In the genomic region with DNA sequence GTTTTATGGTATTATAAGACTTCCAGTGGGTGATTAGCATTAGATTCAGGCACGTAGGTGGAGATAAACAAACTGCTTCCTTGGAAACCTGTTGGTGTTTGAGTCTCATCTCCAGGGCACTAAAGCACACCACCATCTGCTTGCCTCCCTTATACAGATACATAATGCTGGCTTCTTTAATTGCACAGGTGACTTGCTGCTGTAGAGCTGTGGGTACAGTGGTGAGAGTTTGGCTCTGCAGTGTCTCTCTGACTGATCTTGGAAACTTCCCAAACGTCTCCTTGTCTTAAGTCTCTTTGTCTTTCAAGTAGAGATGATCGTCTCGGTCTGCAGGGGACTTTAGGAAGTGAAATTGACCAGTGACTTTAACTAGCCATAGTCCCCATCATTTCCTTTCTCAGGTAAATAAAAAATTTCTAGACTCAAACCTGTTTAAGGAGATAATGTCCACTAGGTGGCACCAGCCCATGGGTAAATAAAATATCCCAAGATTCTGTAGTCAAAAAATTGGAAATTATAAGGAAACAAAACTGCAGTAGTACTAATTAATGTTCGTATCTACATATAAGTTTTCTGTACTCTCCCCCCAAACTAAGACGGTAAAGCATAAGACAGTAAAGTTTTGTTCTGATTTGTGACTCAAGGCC, we compare ENCODE assay signal across 10 mouse cellular contexts. TPM values are rescaled to one million over a fixed set of nuclear protein-coding genes. Genes with fewer than 3 reads are reported as not detected.
A peak's percentile ranks its signal among the peaks of the same experiment; 100 is the strongest.
DNase-seq lines count a peak whose midpoint lies in the region; ATAC-seq and TF ChIP-seq lines count a peak whose summit lies in the region.
"Had no signal": no experiment of that assay in that cellular context is flagged by ENCODE, and none has a peak within 500 bp of the region (broad histone marks: within the 10 kb centered on the region; RNA-seq: fewer than 3 reads in every experiment).

No protein-coding gene starts in this region.

- TF ChIP-seq CTCF in stomach, postnatal 0 days (IDR thresholded peaks at IDR 0.05; ENCODE audit: low read depth), result peak; percentile 74

- no peak for TF ChIP-seq EP300 in stomach, postnatal 0 days (optimal IDR thresholded peaks at IDR 0.05)

- no peak overlapping the region for H3K27ac ChIP-seq in kidney, embryonic 14.5 days (ENCODE audit: low read depth, low read length)
- no peak overlapping the region for H3K27ac ChIP-seq in stomach, postnatal 0 days (replicated peaks)
- H3K27ac ChIP-seq: liver, embryonic 15.5 days had no signal

- H3K4me3 ChIP-seq in kidney, embryonic 14.5 days (ENCODE audit: low read length), result no peak overlapping the region
- H3K4me3 ChIP-seq in stomach, postnatal 0 days (ENCODE audit: low read depth, low read length), result no peak overlapping the region
- H3K4me3 ChIP-seq: liver, embryonic 15.5 days had no signal

- ATAC-seq in kidney, embryonic 14.5 days (ENCODE audit: low FRiP score, low TSS enrichment), result no peak
- no peak for ATAC-seq in stomach, postnatal 0 days (ENCODE audit: low FRiP score, low TSS enrichment)

- no peaks in the 10 kb centered on the region for H3K36me3 ChIP-seq in kidney, embryonic 14.5 days (ENCODE audit: control insufficient read depth, insufficient read depth, low read length)
- no peaks in the 10 kb centered on the region for H3K36me3 ChIP-seq in stomach, postnatal 0 days (ENCODE audit: control insufficient read depth, insufficient read depth, low read length)
- H3K36me3 ChIP-seq: liver, embryonic 15.5 days had no signal

- 39% methylated on average over 6 of the region's 6 CpGs for WGBS in kidney, embryonic 14.5 days
- 37% methylated on average over 6 of the region's 6 CpGs for WGBS in stomach, postnatal 0 days

- no peak overlapping the region for H3K9ac ChIP-seq in kidney, embryonic 14.5 days (ENCODE audit: low read depth, low read length)
- no peak overlapping the region for H3K9ac ChIP-seq in stomach, postnatal 0 days (ENCODE audit: low read length)
- H3K9ac ChIP-seq: liver, embryonic 15.5 days had no signal

- peak; percentile 23 for DNase-seq in adrenal gland, postnatal 10 days
- DNase-seq in adrenal gland, postnatal 25 days, result no peak
- peak; percentile 47 for DNase-seq in kidney, adult 9 months
- peak; percentile 67 for DNase-seq in 416B (ENCODE audit: low read depth)
- peak; percentile 59 to 79 for DNase-seq in cerebellum, postnatal 10 days
- DNase-seq in stomach, postnatal 0 days (ENCODE audit: low spot score), result no peak
- DNase-seq in right cerebral cortex, postnatal 4 days, result no peak

- no peaks in the 10 kb centered on the region for H3K27me3 ChIP-seq in kidney, embryonic 14.5 days (ENCODE audit: control insufficient read depth, insufficient read depth, low read length)
- no peaks in the 10 kb centered on the region for H3K27me3 ChIP-seq in stomach, postnatal 0 days (ENCODE audit: control insufficient read depth, insufficient read depth, low read length)

- H3K4me1 ChIP-seq in kidney, embryonic 14.5 days (ENCODE audit: control insufficient read depth, insufficient read depth, low read length), result no peaks in the 10 kb centered on the region
- no peaks in the 10 kb centered on the region for H3K4me1 ChIP-seq in stomach, postnatal 0 days (replicated peaks; ENCODE audit: control insufficient read depth, insufficient read depth)
- H3K4me1 ChIP-seq: liver, embryonic 15.5 days had no signal

- H3K4me2 ChIP-seq in kidney, embryonic 14.5 days (replicated peaks; ENCODE audit: low read depth, low read length), result no peak overlapping the region
- H3K4me2 ChIP-seq in stomach, postnatal 0 days (replicated peaks; ENCODE audit: low read depth), result no peak overlapping the region
- H3K4me2 ChIP-seq: liver, embryonic 15.5 days had no signal

- H3K9me3 ChIP-seq in kidney, embryonic 14.5 days (ENCODE audit: control insufficient read depth, low read length), result no peaks in the 10 kb centered on the region
- H3K9me3 ChIP-seq in stomach, postnatal 0 days (ENCODE audit: control insufficient read depth, low read length), result no peaks in the 10 kb centered on the region
- H3K9me3 ChIP-seq: liver, embryonic 15.5 days had no signal

RNA-seq across cellular contexts. Expression of a gene that starts 8.4 kb away (rescaled TPM):
- total RNA-seq in adrenal gland, postnatal 10 days (2021), result 10 to 100 TPM; 15.0 to 15.1 TPM
- total RNA-seq in adrenal gland, postnatal 25 days (2021), result 16.6 and 18.4 TPM in 2 replicates
- 15.4 and 26.1 TPM in 2 replicates for polyA plus RNA-seq in kidney, embryonic 14.5 days (2014; fragmentation: Nextera tagmentation; extraction: Ambion mirVana)
- polyA plus RNA-seq in stomach, postnatal 0 days (2015; fragmentation: Nextera tagmentation; extraction: Ambion mirVana), result 6.1 and 6.4 TPM in 2 replicates

RNA-seq across cellular contexts. Expression of a gene that starts 51.9 kb away (rescaled TPM):
- 1 to 10 TPM; 2.8 to 3.5 TPM for total RNA-seq in adrenal gland, postnatal 10 days (2021)
- total RNA-seq in adrenal gland, postnatal 25 days (2021), result 4.8 and 8.1 TPM in 2 replicates
- 0.22 TPM in 1 of 2 replicates, not detected in the other for polyA plus RNA-seq in kidney, embryonic 14.5 days (2014; fragmentation: Nextera tagmentation; extraction: Ambion mirVana)
- polyA plus RNA-seq in stomach, postnatal 0 days (2015; fragmentation: Nextera tagmentation; extraction: Ambion mirVana), result 0.16 and 0.29 TPM in 2 replicates
- polyA plus RNA-seq: C2C12; liver, embryonic 15.5 days had no signal

Comparison
In these comparisons a context has a peak if more than half of its experiments do, and no peak if none do; other contexts are left out.
1. DNase-seq: peak in adrenal gland, postnatal 10 days (single experiment), kidney, adult 9 months (single experiment), 416B (single experiment) and cerebellum, postnatal 10 days (2 of 2); none in adrenal gland, postnatal 25 days (single experiment), stomach, postnatal 0 days (single experiment) and right cerebral cortex, postnatal 4 days (single experiment).